Mouse (Mus musculus) thymus, postnatal 14 days (tissue): ENCODE results near the gene Cd72.
A peak's percentile ranks its signal among the peaks of the same experiment; 100 is the strongest.
"Not testable (repeated sequence)": the region's sequence is repeated elsewhere in the genome, so short reads cannot be mapped to it uniquely, and the experiment has no call there.

Experiments
- DNase-seq: peaks from one replicate; pipeline ENCODE4 v3.0.0; 2021

Cd72 gene

DNA sequence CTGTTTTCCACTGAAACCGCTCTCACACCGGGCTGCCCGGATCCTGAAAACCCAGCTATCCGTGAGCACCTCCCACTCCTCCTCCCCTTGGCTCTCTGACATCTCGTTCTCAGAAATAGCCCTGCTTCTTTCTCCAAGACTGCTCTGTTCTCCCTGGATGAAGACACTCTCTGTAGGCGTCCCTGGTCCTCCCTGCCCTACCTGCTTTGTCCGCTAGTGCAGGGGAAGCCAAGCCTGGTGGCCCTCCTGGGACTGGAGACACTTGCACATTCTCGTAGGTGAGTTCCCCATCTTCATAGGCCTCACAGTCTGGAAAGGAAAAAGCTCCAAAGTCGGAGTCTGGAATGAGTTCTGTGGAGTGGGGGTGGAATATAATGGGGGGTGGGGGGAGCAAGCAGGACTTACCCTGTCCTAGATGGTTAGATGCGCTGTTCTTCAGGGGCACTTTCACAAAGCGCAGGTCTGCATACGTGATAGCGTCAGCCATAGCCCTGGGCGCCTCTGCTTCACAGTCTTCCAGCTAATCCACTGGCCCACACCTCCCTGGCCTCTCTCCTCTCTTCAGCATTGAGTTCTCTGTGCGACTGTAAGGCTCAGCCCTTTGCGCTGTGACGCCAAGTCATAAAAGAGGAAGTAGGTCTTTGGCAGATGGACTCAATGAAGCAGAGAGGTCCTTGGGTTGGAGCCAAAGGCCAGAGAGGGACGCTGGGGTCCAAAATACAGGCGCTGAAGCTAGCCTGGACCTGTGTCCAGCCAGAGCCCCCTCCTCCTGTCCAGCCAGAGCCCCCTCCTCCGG is at the start of gene Cd72:
Cd72 (minus strand) TSS at position 588 of the 796 bp plus-strand sequence.
- DNase-seq = no peak

DNA sequence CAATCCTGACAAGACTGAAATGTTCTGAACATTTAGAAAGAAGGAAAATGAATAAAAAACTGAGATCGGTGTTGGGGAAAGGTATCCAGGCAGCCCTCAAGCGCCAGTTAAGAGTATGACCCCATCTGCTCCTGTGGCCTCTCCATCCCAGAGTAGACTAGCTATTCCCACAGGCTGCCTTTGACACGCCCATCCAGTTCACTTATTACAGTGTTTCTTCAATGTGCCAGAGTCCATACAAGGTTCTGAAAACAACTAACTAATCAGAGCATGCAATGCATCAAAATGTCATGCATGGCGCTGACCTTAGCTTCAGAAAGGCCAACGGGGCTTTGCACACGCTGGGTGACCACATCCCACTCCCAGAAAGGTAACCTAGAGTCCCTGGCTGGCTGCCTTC is 49.1 kb upstream of the Cd72 start:
- DNase-seq = no peak

DNA sequence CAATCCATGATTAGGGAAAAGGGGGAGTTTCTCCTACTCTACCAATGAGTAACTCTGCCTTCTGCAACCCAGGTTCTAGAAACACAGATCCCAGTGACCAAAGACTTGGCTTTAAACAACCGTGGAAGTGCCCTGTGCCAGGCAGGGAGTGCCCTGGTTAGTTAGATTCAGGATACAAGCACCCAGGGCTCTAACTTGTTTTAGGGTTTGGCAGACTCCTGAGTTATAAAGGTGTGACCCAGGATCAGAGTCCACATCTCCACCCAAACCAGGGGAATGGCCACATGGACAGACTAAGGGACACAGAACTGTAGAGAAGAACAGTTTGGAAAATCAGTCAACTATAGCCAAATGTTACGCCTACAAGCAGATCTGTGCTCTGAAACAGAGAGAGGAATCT is 48.6 kb upstream of the Cd72 start:
- DNase-seq = no peak

DNA sequence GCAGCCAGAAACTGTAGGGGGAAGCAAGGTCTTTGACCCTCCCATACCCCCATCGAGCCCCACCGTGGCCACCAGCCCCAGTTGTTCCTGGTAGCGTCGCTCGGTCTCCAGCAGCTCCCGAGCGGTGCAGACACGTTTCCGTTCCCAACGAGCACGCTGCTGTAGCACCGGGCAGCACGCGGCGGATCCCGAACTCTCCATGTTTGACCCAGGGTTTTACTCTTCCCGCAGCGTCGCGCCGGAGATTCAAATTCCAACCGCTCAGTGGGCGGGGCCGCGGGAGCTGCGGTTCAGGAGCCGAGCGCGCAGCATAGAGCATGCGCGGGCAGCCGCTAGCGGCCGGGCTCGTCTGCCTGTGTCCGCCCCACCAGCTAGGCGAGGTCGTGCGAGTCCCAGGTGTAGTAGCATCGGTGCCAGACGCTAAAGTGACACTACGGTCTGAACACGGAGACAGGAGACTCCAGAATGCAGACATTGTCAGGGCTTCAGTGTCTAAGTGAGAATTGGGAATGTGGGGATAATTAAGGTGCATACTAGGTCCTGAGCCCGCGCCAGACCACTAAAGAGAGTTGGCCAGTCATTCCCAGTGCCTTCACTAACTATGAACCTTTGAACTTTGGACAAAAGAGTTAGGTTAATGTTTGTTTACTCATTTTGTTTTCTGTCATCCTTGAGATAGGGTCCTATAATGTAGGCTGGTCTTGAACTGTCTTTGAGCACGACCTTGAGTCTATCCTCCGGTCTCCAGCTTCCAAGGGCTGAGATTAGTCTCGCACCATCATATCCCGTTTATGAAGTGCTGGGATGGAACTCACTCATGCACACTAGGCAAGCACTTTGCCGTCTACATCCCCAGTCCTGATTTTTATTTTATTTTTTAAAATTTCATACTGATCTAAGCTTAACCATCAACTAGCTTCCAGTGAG is 45.2 kb upstream of the Cd72 start, which contains the start of gene Arhgef39:
Arhgef39 (minus strand) TSS at position 289 of the 927 bp plus-strand sequence.
- peak; percentile 82 for DNase-seq

DNA sequence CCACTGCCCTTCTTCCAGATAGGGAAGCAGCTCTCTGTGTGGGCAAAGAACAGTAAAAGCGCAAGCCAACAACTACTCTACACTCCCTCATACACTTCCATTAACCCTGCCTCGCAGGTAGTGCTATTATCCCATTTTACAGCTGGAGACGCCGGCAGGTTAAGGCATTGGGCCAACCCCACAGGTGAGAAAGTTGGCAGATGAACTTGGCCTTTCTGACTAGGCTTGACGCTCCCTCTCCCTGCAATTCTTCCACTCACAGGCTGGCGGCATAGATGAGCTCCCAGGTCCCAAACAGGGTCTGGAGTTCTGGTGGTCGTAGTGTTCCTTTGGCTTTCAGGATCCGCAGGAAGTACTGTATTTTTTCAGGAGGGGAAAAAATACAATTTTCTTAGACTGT is 44.6 kb upstream of the Cd72 start:
- peak; percentile 71 for DNase-seq

DNA sequence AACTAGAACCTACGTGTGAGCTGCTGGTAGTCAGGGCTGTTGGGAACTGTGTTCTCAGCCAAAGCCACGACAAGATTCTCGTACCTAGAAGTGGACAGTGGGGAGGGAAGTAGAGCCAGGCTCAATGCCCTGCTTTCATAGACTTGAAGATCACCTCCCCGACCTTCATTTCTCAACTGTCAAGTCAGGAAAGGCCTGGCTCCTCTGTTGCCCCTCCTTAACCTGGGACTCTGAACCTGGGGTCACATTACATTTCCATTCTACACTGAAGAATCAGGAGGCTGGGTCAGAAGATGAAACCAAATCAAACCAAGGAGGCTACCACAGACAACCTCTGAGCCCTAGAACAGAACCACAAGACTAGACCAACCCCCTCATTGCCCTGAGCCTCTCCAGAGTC is 43.5 kb upstream of the Cd72 start:
- DNase-seq = no peak

DNA sequence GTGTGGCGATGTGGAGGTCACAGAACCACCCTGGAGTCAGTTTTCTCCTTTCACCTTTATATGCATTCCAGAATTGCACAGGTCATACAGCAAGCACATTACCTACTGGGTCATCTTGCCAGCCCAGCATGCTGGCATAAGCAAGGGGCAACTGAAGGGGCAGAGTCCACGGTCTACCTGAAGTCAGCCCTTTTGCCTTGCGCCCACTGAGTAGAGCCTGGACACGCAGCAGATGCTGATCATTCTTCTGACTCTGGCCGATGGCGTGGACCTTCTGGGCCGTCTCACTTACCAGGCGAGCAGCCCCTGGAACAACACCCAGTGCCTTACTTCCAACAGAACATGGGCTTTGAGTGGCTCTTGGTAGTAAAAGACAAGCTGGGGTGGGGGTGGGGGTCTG is 43.0 kb upstream of the Cd72 start:
- no peak for DNase-seq

DNA sequence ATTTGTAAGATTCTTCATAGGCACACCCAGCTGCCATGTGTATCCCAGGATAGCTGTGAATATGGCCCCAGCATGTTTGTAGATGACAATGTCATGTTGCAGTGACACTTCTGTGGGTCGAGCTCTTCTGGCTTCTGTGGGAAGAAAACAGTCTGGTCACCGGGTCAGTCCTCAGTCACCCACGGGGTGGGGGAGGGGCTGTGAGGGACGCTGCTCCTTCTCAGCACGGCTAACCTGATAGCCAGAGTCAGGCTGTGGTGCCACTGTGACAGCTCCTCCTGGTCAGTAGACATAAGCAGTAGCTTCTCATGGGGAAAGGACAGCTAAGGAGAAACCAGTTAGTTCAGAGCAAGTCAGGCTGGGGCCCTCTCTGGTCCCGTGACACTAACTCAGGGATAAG is 42.2 kb upstream of the Cd72 start:
- DNase-seq = no peak

DNA sequence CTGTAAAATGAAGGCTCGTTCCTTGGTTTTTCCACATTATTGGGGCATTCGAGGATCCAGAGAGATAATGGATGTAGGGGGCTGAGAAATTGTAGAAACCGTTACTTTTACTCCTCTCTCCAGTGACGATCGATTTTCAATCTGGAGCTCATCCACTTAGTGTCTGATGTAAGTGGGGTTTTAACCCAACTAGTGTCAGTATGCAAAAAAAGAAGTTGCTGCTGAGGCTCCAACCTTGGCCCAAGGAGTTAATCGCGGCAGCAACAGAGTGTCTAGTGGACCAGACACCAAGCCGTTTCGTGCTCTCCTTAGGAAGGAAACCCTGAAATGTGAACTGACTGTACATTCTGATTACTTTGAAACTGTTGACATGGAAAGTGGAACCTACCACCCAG is 39.4 kb upstream of the Cd72 start:
- no peak for DNase-seq

DNA sequence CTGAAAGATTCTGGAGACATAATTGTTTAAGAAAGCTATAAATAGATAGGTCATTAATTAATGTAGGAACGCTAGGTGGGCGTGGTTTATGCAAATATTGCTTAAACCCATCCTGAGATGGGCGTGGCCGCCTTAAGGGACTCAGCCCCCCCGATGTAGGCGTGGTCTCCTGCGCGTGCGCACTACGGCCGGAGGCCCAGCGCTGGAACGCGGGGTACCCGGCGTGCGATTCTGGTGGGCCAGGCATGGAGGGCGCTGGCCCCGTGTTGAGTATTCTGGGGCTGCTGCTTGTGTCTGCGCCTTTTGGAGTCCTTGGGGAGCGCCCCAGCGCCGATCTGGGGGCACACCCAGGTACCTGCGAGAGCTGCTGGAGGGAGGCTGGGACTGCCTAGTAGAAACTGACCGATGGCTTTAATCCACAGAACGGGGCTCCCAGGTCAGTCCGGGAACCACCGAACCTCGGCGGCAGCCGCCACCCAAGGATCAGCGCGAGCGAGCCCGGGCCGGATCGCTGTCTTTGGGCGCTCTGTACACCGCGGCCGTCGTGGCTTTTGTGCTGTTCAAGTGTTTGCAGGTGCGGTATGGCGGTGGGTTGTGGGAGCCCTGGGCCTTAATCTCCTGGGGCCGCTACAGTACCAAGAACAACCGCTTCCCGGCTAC is 38.9 kb upstream of the Cd72 start:
- peak; percentile 99 for DNase-seq

DNA sequence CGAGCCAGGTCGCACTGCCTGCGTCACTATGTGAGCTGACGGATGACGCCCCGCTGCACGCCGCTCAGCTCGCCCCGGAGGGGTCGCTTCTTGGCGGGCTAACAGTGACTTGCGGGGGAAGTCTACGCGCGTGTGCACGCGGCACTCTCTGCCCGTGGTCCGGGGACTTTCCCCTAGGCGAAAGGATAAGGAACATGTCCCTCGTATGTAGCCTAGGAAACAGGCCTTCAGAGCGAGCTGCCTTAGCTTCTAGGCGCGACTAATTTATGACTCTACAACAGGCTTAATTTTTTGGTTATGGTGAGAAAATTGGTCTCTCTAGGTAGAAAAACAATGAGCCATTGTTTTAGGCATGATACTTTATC is 38.4 kb upstream of the Cd72 start, which contains the start of gene Ccdc107:
Ccdc107 (plus strand) TSS at position 80 of the 365 bp plus-strand sequence.
- DNase-seq = peak; percentile 94

DNA sequence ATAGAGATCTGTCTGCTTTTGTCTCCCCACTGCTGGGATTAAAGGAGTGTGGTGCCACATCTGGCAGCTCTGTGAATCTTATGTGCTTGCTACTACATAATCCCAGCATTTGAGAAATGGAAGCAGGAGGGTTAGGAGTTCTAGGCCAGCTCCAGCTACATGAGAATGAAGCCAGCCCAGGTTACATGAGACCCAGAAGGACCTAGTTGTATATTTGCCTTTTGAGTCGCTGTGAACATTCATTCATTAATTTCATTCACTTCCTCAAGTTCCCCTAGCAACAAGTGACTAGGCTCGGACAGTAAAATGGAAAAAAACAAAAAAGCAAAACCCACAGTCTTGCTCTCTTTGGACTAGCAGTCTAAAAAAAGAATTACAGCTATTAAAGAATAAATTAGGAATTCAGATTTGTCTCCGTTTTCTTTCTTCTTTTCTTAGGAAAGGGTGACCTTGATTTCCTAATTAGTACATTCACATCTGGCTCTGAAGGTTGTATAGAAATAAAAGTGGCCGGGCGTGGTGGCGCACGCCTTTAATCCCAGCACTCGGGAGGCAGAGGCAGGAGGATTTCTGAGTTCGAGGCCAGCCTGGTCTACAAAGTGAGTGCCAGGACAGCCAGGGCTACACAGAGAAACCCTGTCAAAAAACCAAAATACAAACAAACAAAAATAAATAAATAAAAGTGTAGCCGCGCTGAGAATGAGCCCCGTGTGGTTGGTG is 37.8 kb upstream of the Cd72 start:
- no peak for DNase-seq

DNA sequence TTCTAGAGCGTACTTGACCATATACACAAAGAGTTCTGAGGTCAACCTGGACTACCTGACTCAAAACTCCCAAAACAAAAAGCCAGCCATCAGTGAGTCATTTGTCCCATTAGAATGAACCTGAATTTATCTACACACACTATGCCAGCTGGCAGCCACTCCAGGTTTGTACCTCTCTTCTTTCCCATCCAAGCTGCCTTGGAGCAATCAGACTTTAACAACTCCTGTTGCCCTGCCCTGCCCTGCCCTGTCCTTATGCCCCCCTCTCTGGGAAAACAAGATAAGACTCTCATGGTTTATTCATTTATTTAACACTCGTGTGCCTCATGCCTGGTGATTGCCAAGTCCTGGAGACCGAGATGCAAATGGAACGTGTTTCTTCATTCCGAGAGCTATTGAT is 36.4 kb upstream of the Cd72 start:
- no peak for DNase-seq

DNA sequence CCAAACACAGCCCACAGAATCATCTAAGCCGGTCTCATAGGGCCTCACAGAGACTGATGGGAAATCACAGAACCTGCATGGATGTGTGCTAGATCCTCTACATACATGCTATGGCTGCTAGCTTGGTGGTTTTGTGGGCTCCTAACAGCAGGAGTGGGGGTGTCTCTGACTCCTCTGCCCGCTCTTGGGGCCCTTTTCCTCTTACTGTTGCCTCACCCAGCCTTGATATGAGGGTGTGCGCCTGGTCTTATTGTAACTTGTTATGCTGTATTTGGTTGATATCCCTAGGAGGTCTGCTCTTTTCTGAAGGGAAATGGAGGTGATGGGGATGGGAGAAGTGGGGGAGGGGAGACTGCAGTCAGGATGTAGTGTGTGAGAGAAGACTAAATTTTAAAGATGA is 35.2 kb upstream of the Cd72 start:
- DNase-seq = no peak

DNA sequence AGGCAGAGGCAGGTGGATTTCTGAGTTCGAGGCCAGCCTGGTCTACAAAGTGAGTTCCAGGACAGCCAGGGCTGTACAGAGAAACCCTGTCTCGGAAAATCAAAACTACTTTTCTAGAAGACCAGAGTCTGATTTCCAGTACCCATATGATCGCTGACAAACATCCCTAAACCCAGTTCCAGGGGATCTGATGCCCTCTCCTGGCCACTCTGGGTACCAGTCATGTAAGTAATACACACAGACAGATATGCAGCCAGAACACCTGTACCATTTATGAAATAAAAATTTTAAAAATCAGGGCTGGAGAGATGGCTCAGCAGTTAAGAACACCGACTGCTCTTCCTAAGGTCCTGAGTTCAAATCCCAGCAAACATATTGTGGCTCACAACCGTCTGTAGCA is 31.2 kb upstream of the Cd72 start:
- DNase-seq = not testable (repeated sequence)

DNA sequence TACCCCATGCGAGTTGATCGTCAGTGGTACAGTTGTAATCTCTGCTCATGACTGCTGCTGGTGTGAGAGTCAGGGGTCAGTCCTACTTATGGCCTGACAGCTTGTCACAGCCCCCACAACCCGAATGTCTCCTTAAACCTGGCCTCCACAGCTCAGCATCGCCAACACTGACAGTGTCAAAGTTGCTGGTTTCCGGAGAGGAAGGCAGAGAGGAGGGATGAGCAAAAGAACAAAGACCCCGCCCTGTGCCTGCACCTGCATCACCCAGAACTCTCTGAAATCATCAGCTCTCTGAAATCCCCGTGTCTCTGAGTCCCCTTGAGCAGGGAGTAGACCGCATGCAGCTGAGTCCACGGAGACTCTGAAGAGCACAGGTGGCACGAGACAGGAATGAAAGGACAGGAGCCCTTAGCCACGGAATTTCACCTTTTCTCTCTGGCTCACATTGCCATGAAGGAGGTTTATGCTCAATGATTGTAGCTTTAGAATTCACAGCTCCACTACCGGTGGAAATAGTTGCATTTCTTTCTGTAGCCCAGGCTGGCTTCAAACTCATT is 29.2 kb upstream of the Cd72 start, which contains the start of gene Sit1:
Sit1 (minus strand) TSS at position 200 of the 557 bp plus-strand sequence.
- DNase-seq = peak; percentile 89

DNA sequence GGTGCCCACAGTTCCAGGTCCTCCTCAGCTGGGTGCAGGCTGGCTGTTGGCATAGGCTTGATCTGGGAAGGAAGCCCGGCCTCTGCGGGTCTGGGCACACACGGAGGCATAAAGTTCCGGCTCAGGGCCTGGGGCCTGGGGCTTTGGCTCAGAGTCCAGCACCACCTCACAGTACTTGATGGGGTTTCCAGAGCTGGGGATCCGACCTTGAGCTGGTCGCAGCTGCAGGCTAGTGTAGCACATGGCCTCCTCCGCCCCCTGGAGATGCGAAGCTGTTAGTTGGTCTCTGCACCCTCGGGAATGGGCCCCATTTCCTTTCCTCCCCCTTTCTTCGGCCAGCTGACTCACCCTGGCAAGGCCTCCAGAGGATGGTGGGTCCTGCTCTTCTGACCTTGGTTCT is 28.2 kb upstream of the Cd72 start:
- peak; percentile 57 for DNase-seq

DNA sequence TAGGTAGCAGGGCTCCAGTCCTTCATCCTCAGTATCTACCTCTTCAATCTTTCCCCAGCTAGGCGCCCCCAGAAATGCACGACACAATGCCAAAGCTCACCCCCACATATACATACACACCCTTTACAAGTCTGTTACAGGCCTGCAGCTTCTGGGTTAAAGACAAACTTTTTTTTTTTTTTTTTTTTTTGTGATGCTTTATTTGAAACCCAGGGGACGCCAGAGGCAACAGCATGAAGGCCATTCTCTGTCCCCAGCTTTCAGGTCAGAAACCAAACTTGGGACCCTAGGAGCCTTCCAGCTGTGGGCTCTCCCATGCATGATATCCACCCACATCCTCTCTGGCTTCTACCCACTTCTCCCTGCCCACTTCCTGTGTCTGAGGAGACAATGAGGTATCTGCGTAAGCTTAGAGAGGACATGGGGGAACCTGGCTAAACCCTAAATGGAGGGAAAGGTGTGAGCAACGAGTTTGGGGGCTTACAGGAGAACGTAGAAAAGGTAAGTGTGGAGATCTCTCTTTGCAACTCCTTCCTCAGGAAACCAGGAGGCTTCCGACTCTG is 27.5 kb upstream of the Cd72 start:
- peak; percentile 80 for DNase-seq

DNA sequence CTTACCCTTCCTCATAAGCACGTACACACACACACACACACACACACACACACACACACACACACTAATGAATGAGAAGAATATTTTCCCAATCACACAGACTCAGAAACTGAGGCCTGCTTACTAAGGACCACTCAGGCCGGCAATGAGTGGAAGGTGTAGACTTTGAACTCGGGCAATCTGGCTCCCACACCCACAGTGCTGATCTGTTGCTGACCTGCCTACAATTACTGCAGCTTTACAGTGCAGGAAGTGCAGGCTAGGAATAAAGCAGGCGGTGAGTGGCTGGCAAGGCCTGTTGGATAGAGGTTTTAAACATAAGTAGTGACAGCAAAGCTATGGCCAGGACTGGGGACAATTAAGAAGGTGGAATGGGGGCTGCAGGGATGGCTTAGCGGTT is 26.6 kb upstream of the Cd72 start:
- no peak for DNase-seq

DNA sequence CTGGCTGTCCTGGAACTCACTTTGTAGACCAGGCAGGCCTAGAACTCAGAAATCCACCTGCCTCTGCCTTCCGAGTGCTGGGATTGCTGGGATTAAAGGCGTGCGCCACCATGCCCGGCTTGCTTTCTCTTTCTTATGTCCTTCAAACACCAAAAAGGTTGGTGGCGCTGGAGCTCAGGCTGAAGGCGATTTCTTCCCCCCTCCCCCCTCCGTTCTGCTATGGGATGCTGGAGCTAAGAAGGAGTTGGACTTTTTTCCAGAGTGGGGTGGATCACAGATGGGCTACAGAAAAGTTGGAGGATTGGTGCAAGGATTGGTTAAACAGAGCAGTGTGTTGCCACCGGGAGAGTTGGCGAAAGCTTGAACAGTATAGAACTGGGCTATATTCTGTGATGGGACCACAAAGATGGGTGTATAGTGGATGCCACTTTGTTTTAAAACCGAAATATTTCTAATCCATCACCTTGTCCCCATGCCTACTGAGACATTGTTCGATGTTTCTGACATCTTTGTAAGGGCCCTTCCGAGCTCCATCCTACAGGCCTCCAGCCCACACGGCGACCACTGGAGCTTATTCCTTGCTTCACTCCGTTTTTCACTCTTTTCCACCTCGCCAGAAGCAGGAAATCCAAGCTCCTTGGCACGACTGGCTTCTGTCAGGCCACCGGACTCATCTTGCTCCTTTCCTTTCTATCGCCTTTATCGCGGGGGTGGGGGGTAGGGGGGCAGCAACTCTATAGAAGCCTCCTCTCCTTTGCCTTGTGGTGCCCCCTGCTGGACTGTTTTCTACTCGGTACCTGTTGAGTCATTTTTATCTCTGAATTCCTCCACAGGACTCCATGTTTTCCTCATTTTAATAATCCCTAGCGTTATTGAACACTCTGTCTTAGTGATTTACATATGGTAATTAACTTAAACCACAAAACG is 24.7 kb upstream of the Cd72 start:
- peak; percentile 87 for DNase-seq

DNA sequence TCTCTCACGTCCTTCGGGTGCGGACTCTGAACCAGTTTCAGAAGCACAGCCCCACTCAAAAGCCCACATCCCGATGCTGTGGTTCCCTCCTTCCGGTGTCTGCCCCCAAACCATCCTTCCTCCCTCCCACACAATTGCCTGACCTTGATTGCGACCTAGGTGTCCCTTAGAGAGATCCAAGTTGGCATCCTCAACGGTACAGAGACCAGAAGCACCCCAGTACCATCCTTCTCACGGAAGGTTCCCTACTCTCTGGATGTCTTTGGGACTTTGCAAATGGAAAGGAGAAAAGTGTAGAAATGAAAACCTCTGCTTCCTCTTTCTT is 24.1 kb upstream of the Cd72 start:
- DNase-seq = peak; percentile 82
